Mouse (Mus musculus) kidney, adult 8-10 months (tissue): ENCODE data around the gene Btbd35f7.
"Not testable (repeated sequence)": the region's sequence is repeated elsewhere in the genome, so short reads cannot be mapped to it uniquely, and the experiment has no call there.

Source experiments
- DNase-seq, 2 experiments: peaks; one replicate each; pipeline ENCODE4 v3.0.0; 2022

Btbd35f7 gene

DNA sequence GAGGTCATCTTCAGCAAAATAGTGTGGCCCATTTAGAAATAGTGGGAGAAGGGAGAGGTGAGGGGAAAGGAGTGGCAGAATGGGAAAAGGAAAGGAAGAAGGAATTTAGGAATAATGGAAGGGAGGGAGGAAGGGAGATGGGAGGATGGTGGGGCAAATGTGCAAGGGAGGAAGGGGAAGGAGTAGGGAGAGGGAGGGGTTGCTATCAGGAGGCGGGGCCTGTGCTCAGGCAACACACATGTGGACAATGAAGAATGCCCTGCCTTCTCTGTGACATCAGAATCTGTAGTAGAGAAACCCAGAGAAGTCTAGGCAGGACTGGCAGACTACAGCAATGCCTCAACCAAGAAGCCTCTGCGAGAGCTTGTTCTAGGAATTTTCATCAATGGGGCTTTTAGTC lies at the start of gene Btbd35f7:
Btbd35f7 (plus strand) TSS at position 301 of the 400 bp plus-strand sequence.
- DNase-seq = not testable (repeated sequence)
